Mouse (Mus musculus) regulatory T cell (primary cell): ENCODE data around the gene Pdzk1.

ENCODE experiments used
- in situ Hi-C: fragments of 300-600 bp; cut with MboI, MseI; formaldehyde crosslinking; loops from one replicate; pipeline ENCODE4 v1.15.1; 2025; ENCODE audit warnings: high pct_unique_total_duplicates

The Pdzk1 gene

DNA sequence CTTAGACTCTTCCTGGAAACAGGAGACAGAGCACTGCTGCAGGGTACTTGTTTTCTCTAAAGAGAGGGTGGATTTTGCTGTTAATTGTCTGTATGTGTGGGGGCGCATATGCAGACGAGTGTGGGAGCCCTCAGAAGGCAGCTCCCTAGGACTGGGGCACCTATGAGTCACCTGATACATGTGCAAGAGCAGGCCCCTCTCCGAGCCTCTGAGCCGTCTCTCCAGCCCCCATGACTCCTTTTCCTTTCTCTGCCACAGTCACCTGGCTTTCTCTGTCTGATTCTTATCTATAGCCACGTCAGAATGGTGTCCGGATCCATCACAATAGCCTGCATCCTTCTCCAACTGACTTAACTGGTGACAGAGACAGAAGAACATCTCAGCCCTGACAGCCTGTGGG lies 52.5 kb downstream of the Pdzk1 start:
- in situ Hi-C loops, result no loop called here

DNA sequence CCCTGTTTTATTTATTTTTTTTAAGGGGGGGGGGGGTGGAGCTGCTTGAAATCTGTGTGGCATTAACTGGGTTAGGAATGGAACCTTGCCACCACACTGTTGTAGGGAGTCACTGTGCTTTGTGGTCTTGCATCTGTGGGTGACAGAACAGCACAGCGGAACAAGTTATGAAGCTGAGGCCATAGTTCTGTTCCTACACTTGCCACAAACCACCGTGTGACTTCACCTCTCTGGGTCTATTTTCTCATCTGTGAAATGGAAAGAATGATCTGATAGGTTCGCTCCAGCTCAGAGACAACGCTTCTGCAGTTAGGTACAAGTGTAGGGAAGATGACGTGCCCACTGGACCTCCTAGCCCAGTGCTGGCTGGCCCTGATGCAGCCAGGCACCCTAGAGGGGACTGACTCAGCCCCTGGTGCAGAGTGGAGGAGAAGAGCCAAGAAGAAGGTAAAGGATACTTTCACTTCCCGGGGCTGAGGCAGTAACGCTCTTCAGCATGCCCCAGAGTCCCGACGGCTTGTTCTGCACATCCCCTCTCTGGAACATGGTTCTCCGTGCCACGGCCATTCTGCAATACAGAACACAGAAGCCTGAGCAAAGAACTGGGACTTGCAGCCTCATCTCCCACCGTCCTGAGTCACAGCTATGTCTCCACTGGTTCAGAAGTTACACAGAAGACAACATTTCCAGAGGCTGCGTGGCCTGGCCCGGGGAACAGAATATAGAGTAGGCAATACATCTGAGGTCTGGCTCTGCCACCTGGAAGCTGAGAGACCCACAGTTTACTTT lies 53.2 kb downstream of the Pdzk1 start:
- in situ Hi-C loops, result no loop called here

DNA sequence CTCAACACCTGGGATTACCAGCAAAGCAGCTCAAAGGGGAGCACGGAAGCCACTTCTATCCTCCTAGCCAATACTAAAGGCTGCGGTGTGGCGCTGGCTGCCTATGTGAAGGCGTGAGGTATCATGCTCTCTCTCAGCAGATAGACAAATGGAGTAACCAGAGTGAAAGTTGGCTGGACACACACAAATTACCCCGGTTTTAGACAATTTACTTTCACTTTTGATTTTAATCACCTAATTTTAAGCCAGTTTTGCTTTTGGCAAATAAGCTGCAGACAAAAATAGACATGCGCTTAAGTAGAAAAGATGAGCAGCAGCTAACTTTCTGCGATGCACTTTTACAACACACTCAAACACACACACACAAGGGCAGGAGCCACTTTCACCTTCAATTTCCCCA lies 54.6 kb downstream of the Pdzk1 start:
- in situ Hi-C loops, result no loop called here

DNA sequence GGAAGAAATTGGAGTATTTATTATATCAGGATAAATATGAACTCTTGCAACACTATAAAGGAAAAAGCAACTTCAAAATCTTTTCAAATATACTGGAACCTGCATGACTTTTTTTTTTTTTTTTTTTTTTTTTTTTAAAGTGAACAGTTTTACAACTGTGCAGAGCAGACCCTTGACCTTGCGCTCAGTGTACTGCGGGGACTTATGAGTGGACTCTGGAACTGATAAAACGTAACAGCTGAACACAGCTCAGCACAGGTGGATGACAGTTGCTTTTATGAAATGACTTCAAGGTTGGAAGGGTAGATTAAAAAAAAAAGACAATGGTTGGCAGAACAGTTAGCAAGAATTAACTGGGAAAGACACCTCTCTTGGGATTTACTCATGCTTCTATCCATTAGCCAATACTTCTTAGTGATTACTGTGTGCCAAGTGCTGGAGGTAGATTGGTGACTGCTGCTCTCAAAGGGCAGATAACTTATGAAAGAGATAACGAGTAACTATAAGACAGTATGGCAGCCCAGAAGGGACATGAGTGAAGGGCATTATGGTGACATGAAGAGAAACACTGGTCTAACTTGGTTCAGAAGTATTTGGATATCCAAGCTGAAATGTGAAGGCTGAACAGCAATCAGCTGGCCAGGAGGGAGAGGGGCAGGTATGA lies 73.4 kb downstream of the Pdzk1 start:
- in situ Hi-C loops, result loop anchor here (5.0 kb wide), 1 partner anchor 95 kb away; no protein-coding TSS in a partner anchor

DNA sequence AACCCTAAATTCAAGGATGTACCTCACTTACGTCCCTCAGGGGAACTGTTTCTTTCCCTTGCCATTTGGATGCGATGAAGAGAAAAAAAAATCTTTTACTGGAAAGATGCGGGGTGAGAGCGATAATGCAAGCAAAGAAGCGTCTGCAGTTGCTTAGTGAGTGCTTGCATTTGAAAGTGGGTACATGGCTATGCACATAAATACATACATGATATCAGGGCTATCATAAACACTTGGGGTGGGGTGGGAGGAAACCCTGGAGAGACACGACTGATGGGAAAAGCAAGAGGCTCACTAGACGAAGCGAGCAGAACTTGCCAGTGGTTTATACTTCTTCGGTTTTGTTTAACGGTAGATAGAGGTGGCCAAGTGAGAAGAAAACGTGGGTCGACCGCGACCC lies 75.3 kb downstream of the Pdzk1 start, which contains the start of gene Gja5:
Gene Gja5 (plus strand): TSS at position 301 of the 400 bp plus-strand sequence.
- in situ Hi-C loops, result loop anchor here (5.0 kb wide), 1 partner anchor 97 kb away; no protein-coding TSS in a partner anchor

DNA sequence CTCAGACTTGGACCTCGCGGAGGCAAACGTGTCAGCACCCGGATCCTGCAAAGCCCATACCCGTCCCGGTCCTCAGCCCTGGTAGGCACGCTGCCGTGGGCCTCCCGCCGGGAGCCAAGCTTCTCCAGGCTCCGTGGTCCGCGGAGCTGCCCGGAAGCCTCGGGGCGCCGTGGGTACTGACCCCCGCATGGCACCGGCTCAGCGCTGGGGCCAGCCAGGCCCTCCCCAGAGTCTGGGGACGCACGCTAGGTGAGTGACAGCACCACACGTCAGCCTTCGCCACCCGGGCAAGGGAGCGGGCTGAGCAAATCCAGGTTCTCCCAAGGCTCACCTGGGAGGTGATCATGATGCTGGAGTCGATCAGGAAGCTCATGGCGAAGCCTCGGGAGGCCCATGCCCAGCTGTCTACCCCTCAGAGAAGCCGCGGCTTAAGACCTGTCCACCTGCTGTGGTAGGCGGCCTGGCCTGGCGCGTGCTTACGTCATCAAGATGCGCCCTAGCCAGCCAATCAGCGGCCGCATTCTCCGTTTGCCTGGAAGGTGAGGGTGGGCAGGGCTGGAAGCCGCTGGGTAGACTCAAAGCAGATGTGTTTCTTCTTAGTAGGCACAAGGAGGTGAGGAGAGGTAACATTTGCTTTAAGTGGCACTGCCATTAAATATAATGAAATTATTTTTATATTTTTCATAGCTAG lies 75.9 kb downstream of the Pdzk1 start, which contains the start of gene Gpr89:
Gene Gpr89 (minus strand): TSS at position 496 of the 691 bp plus-strand sequence.
- in situ Hi-C loops, result loop anchor here (5.0 kb wide), 1 partner anchor 98 kb away; no protein-coding TSS in a partner anchor

DNA sequence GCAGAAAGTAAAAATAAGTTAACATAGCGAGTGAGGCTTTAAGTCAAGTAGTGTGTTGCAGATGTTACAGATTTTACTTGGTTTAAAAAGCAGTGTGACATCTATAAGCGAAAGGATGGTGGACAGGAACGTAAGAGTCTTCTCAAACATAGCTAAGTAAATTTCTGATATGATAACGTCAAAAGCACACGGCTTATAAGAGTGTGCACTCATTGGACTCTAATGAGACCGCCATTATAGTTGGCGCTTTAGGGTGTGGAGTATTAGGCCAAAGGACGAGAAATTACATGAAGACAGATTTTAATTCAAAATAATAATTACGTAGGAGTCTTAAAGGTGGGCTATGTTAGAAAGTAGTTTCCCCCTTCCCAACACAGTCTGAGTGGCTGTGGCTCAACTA lies 76.5 kb downstream of the Pdzk1 start:
- in situ Hi-C loops, result no loop called here
